Mouse (Mus musculus) MEL (cell line): ENCODE results near the gene Rsu1. TPM values are rescaled to one million over a fixed set of nuclear protein-coding genes. Genes with fewer than 3 reads are reported as not detected.

Experiments used
- DNase-seq: peaks from one replicate; pipeline ENCODE4 v3.0.0; 2011; ENCODE audit warnings: low read depth, low spot score
- H3K27ac ChIP-seq: 2 replicates; pipeline ENCODE4 v1.5.1; 2012; ENCODE audit warnings: low read depth, mild to moderate bottlenecking, control low read depth, low read length, moderate library complexity; ENCODE audit not compliant: control insufficient read depth
- H3K27me3 ChIP-seq, 2 experiments: fragments of 150-350 bp in 1 of 2; sonication (generic) in 1 of 2; 2 replicates each; pipeline ENCODE4 v1.6.1; 2012; ENCODE audit warnings: low read length in 2 of 2, mild to moderate bottlenecking in 2 of 2, improper control_type of control experiment in 1 of 2, moderate library complexity in 1 of 2; ENCODE audit not compliant: insufficient read depth in 2 of 2, control insufficient read depth in 1 of 2
- H3K36me3 ChIP-seq, 2 experiments: 2 replicates each; pipeline ENCODE4 v1.6.1; 2012 to 2014; ENCODE audit warnings: low read length in 2 of 2, improper control_type of control experiment in 1 of 2, inconsistent platforms in 1 of 2, mild to moderate bottlenecking in 1 of 2; ENCODE audit not compliant: insufficient read depth in 2 of 2, control insufficient read depth in 1 of 2
- H3K4me1 ChIP-seq, 2 experiments: fragments of 150-350 bp in 1 of 2; sonication (generic) in 1 of 2; 2 replicates each; pipeline ENCODE4 v1.6.1; 2012; ENCODE audit warnings: low read length in 2 of 2, improper control_type of control experiment in 1 of 2, mild to moderate bottlenecking in 1 of 2; ENCODE audit not compliant: insufficient read depth in 2 of 2, control insufficient read depth in 1 of 2
- H3K4me3 ChIP-seq, 2 experiments: fragments of 150-350 bp in 1 of 2; sonication (generic) in 1 of 2; 2 replicates each; pipeline ENCODE4 v1.5.1; 2012; ENCODE audit warnings: low read depth in 2 of 2, low read length in 2 of 2, mild to moderate bottlenecking in 2 of 2, moderate library complexity in 2 of 2, control low read depth in 1 of 2, improper control_type of control experiment in 1 of 2; ENCODE audit not compliant: control insufficient read depth in 1 of 2, insufficient read depth in 1 of 2
- H3K79me2 ChIP-seq: 2 replicates; pipeline ENCODE4 v1.6.1; 2012; ENCODE audit warnings: mild to moderate bottlenecking, low read length, moderate library complexity; ENCODE audit not compliant: control insufficient read depth, poor library complexity, insufficient read depth
- H3K9ac ChIP-seq: 2 replicates; pipeline ENCODE4 v1.6.1; 2012; ENCODE audit warnings: low read depth, mild to moderate bottlenecking, control low read depth, low read length, moderate library complexity; ENCODE audit not compliant: control insufficient read depth, poor library complexity, severe bottlenecking
- H3K9me3 ChIP-seq: fragments of 150-350 bp; sonication (generic); replicated peaks from 2 replicates; pipeline ENCODE4 v1.6.1; 2012; ENCODE audit warnings: mild to moderate bottlenecking, low read length, improper control_type of control experiment, moderate library complexity; ENCODE audit not compliant: insufficient read depth
- BHLHE40 ChIP-seq: IDR thresholded peaks from 2 replicates; pipeline ENCODE4 v1.6.1; 2012; ENCODE audit warnings: low read depth, mild to moderate bottlenecking, inconsistent platforms, low read length, improper control_type of control experiment, borderline replicate concordance
- CHD1 ChIP-seq: IDR thresholded peaks from 2 replicates; pipeline ENCODE4 v1.6.1; 2012; ENCODE audit warnings: low read depth, mild to moderate bottlenecking, inconsistent platforms, low read length, improper control_type of control experiment
- CHD2 ChIP-seq: IDR thresholded peaks from 2 replicates; pipeline ENCODE4 v1.6.1; 2011; ENCODE audit warnings: low read length, improper control_type of control experiment
- ELF1 ChIP-seq: IDR thresholded peaks from 2 replicates; pipeline ENCODE4 v1.6.1; 2014; ENCODE audit warnings: low read depth, mild to moderate bottlenecking, inconsistent platforms, low read length, improper control_type of control experiment, moderate library complexity
- EP300 ChIP-seq, 2 experiments: IDR thresholded peaks; 2 replicates each; pipeline ENCODE4 v1.6.1; 2011; ENCODE audit warnings: improper control_type of control experiment in 2 of 2, low read length in 2 of 2, low read depth in 1 of 2, mild to moderate bottlenecking in 1 of 2
- GABPA ChIP-seq: IDR thresholded peaks from 2 replicates; pipeline ENCODE4 v1.6.1; 2012; ENCODE audit warnings: low read depth, mild to moderate bottlenecking, inconsistent platforms, low read length, improper control_type of control experiment, moderate library complexity
- HCFC1 ChIP-seq: IDR thresholded peaks from 2 replicates; pipeline ENCODE4 v1.6.1; 2012; ENCODE audit warnings: low read depth, mild to moderate bottlenecking, inconsistent platforms, low read length, improper control_type of control experiment, moderate library complexity
- KAT2A ChIP-seq: conservative IDR thresholded peaks from 2 replicates; pipeline ENCODE4 v1.6.1; 2012; ENCODE audit warnings: low read depth, low read length, improper control_type of control experiment, inconsistent platforms
- MEF2A ChIP-seq: IDR thresholded peaks from 2 replicates; pipeline ENCODE4 v1.6.1; 2014; ENCODE audit warnings: low read depth, mild to moderate bottlenecking, inconsistent platforms, low read length, improper control_type of control experiment; ENCODE audit not compliant: poor library complexity, insufficient replicate concordance, severe bottlenecking; ENCODE audit errors: extremely low read depth
- MYB ChIP-seq: IDR thresholded peaks from 2 replicates; pipeline ENCODE4 v1.6.1; 2011; ENCODE audit warnings: mild to moderate bottlenecking, low read depth, low read length, improper control_type of control experiment
- POLR2A ChIP-seq, 2 experiments: IDR thresholded peaks; 2 replicates each; pipeline ENCODE4 v1.6.1; 2011 to 2012; ENCODE audit warnings: low read length in 2 of 2, mild to moderate bottlenecking in 2 of 2, control low read depth in 1 of 2, improper control_type of control experiment in 1 of 2, low read depth in 1 of 2, moderate library complexity in 1 of 2; ENCODE audit not compliant: control insufficient read depth in 1 of 2, insufficient read depth in 1 of 2, poor library complexity in 1 of 2
- POLR2AphosphoS2 ChIP-seq: IDR thresholded peaks from 2 replicates; pipeline ENCODE4 v1.6.1; 2011; ENCODE audit warnings: low read length, improper control_type of control experiment
- POLR2AphosphoS5 ChIP-seq: IDR thresholded peaks from 2 replicates; pipeline ENCODE4 v1.6.1; 2012; ENCODE audit warnings: low read depth, borderline replicate concordance, mild to moderate bottlenecking, inconsistent platforms, low read length, moderate library complexity, mixed read lengths
- RCOR1 ChIP-seq: IDR thresholded peaks from 2 replicates; pipeline ENCODE4 v1.6.1; 2012; ENCODE audit warnings: low read depth, mild to moderate bottlenecking, inconsistent platforms, low read length, improper control_type of control experiment
- TAL1 ChIP-seq: IDR thresholded peaks from 2 replicates; pipeline ENCODE4 v1.6.1; 2012; ENCODE audit warnings: mild to moderate bottlenecking, inconsistent platforms, low read length, moderate library complexity, mixed read lengths
- TBP ChIP-seq: IDR thresholded peaks from 2 replicates; pipeline ENCODE4 v1.8.0; 2011; ENCODE audit warnings: low read depth, low read length, improper control_type of control experiment
- UBTF ChIP-seq: IDR thresholded peaks from 2 replicates; pipeline ENCODE4 v1.6.1; 2012; ENCODE audit warnings: low read depth, mild to moderate bottlenecking, inconsistent platforms, low read length, improper control_type of control experiment, moderate library complexity, borderline replicate concordance; ENCODE audit not compliant: insufficient read depth
- USF2 ChIP-seq, 2 experiments: IDR thresholded peaks; 2 replicates each; pipeline ENCODE4 v1.6.1; 2011 to 2012; ENCODE audit warnings: improper control_type of control experiment in 2 of 2, low read length in 2 of 2, borderline replicate concordance in 1 of 2, inconsistent platforms in 1 of 2, low read depth in 1 of 2, mild to moderate bottlenecking in 1 of 2; ENCODE audit not compliant: insufficient read depth in 1 of 2
- ZKSCAN1 ChIP-seq: IDR thresholded peaks from 2 replicates; pipeline ENCODE4 v1.6.1; 2012; ENCODE audit warnings: low read depth, mild to moderate bottlenecking, inconsistent platforms, low read length, improper control_type of control experiment, moderate library complexity
- ZNF384 ChIP-seq: IDR thresholded peaks from 2 replicates; pipeline ENCODE4 v1.6.1; 2012; ENCODE audit warnings: low read depth, mild to moderate bottlenecking, inconsistent platforms, low read length, improper control_type of control experiment
- polyA plus RNA-seq, 2 experiments: library from polyadenylated mRNA; stranded (reverse) in 1 of 2; unstranded in 1 of 2; fragments of >175 nt in 1 of 2; fragments of >200 nt in 1 of 2; gene quantifications; 2 replicates each; pipeline versions ENCODE4 v1.2.1 to v1.2.4; 2012; ENCODE audit warnings: low replicate concordance in 2 of 2, low read depth in 1 of 2; ENCODE audit not compliant: insufficient read length in 2 of 2, insufficient read depth in 1 of 2, missing spikeins in 1 of 2
- total RNA-seq: library from RNA; depleted of rRNA; stranded (reverse); fragments of 300-350 nt; gene quantifications from 2 replicates; pipeline ENCODE4 v1.2.3, GENCODE M21; 2012

The Rsu1 gene
- total and polyA plus RNA-seq, 3 experiments: 58.1 to 81.9 TPM; not detected in 1

DNA sequence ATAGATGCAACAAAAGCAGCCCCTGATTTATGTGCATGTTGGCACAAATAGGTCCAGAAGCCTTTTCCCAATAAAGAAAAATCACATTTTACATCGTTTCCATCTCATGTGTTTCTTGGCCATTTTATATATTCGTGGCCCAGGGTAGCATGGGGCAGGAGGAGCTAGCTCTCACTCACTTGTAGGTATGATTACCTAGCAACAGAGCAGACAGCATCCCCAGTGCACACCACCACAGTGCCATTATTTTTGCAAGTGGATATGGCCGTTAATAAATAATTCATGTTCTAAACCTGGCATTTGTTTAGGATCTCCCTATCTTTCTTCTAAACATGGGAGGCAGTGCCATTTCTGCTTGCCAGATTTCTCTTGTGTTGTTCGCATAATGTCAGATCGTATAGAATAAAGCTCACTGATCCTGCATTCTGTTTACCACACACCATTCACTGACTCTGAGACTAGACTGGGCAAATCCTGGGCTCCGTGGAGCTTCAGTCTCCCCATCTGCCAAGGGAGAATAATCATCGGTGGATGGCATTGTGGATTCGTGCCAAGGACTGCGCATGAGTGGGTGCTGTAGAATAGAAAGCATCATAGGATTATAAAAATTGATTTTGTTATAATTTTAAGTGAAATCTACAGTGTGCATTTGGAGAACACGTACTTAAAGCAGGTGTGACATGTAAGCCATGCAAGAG, 93.4 kb downstream of the Rsu1 start:
- no peak for TF ChIP-seq ZKSCAN1
- no peak for TF ChIP-seq TAL1
- TF ChIP-seq MYB: no peak
- no peak for TF ChIP-seq ELF1
- TF ChIP-seq POLR2A (IDR thresholded peaks at IDR 0.05; ENCODE audit: control insufficient read depth in 1 of 2, insufficient read depth in 1 of 2, low read depth in 1 of 2, low read length in 2 of 2, poor library complexity in 1 of 2): no peak
- TF ChIP-seq MEF2A: no peak
- TF ChIP-seq CHD1: no peak
- TF ChIP-seq CHD2: no peak
- TF ChIP-seq HCFC1: no peak
- no peak for TF ChIP-seq POLR2AphosphoS5
- TF ChIP-seq, all 39 proteins: peak for 0
- Histone ChIP-seq H3K4me3 (no peak overlapping the region), H3K9me3 (no peaks in the 10 kb centered on the region), H3K9ac (no peak overlapping the region), H3K79me2 (no peaks in the 10 kb centered on the region), H3K27ac (no peak overlapping the region), H3K36me3 (peaks cover 0 to 7% of the 10 kb centered on the region in 2 experiments; a peak in 3 of 4 replicates), H3K27me3 (no peaks in the 10 kb centered on the region), H3K4me1 (peaks cover 5 to 7% of the 10 kb centered on the region in 2 experiments)
- DNase-seq: no peak

DNA sequence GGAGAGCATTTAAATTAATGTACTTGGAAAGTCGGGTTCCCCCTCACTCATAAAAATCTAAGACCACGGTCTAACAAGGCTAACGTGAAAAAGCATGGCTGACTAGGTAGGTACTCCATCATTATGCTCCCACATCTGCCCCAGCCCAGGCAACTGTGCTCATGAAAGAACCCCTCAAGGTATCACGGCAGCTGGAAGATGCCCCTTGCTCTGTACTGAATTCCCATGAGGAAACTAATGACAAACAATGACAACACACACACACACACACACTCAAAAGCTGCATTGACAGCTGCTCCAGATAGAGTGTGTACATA, 95.0 kb downstream of the Rsu1 start:
- H3K9ac ChIP-seq: no peak overlapping the region
- no peak for DNase-seq
- H3K27ac ChIP-seq: no peak overlapping the region
- no peaks in the 10 kb centered on the region; a peak in 1 of 4 replicates for H3K36me3 ChIP-seq
- H3K9me3 ChIP-seq: no peaks in the 10 kb centered on the region
- TF ChIP-seq POLR2A (IDR thresholded peaks at IDR 0.05; ENCODE audit: control insufficient read depth in 1 of 2, insufficient read depth in 1 of 2, low read depth in 1 of 2, low read length in 2 of 2, poor library complexity in 1 of 2): no peak
- TF ChIP-seq BHLHE40: no peak
- TF ChIP-seq UBTF: no peak
- no peak for TF ChIP-seq GABPA
- TF ChIP-seq RCOR1: no peak
- no peak for TF ChIP-seq EP300 (IDR thresholded peaks at IDR 0.05; ENCODE audit: low read depth in 1 of 2, low read length in 2 of 2)
- TF ChIP-seq TBP: no peak
- no peak for TF ChIP-seq USF2 (IDR thresholded peaks at IDR 0.05; ENCODE audit: borderline replicate concordance in 1 of 2, insufficient read depth in 1 of 2, low read depth in 1 of 2, low read length in 2 of 2)
- no peak for TF ChIP-seq KAT2A
- no peak for TF ChIP-seq POLR2AphosphoS2
- no peak for TF ChIP-seq ZNF384
- TF ChIP-seq CHD2: no peak
- no peaks in the 10 kb centered on the region for H3K4me1 ChIP-seq
- no peak overlapping the region for H3K4me3 ChIP-seq
- H3K27me3 ChIP-seq: no peaks in the 10 kb centered on the region
- H3K79me2 ChIP-seq: no peaks in the 10 kb centered on the region
